Mouse (Mus musculus) ES-E14 (cell line): Measurements from ENCODE around the gene Map3k12.
A peak's percentile ranks its signal among the peaks of the same experiment; 100 is the strongest.

Experiments
- HCFC1 ChIP-seq: IDR thresholded peaks from 2 replicates; pipeline ENCODE4 v1.6.1; 2012; ENCODE audit warnings: low read length, inconsistent platforms, borderline replicate concordance; ENCODE audit not compliant: insufficient read depth
- MAFK ChIP-seq: IDR thresholded peaks from 2 replicates; pipeline ENCODE4 v1.6.1; 2014; ENCODE audit warnings: mild to moderate bottlenecking, low read depth, low read length, inconsistent platforms; ENCODE audit not compliant: insufficient read depth
- ZC3H11A ChIP-seq: IDR thresholded peaks from 2 replicates; pipeline ENCODE4 v1.6.1; 2012; ENCODE audit warnings: low read depth, mild to moderate bottlenecking, inconsistent platforms, low read length, borderline replicate concordance
- ZNF384 ChIP-seq: IDR thresholded peaks from 2 replicates; pipeline ENCODE4 v1.6.1; 2012; ENCODE audit warnings: low read depth, low read length, inconsistent platforms

- 0 out of 2 replicates have a peak, but pooled peaks have one; percentile 7 for TF ChIP-seq HCFC1
- no peak for TF ChIP-seq ZNF384
- TF ChIP-seq MAFK: no peak
- TF ChIP-seq ZC3H11A: no peak
Measured at GRCm38 (mm10) chr15:102471295-102471645, 45.6 kb downstream of the Map3k12 start.
